Mouse (Mus musculus) ZHBTc4 (cell line): ENCODE results near the gene Polr3b.

ENCODE experiments used
- DNase-seq: peaks from one replicate; pipeline ENCODE4 v3.0.0-alpha.2; 2011; ENCODE audit warnings: low read depth, low spot score

The Polr3b gene

DNA sequence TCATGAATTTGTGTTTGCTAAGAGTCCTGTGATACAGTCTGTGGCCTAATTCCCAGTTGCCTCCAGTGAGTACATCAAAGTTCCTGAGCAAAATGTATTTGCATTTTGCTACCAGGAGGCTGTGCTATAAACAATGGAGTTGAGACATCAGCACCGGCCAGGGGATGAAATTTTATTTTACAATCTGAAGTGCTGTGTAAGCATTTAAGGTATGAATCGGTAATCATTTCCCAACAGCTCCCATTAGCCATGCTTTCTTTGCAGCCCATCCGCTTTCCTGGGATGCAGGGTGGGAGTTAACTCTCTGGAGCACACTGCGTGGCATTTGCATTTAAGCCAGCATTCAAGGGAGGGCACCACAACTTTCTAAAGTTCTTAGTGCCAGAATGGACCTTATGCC lies 88.1 kb downstream of the Polr3b start:
- DNase-seq = no peak

GRCm38 (mm10) chr10:84710827-84711226 lies 88.7 kb downstream of the Polr3b start:
- DNase-seq = no peak

DNA sequence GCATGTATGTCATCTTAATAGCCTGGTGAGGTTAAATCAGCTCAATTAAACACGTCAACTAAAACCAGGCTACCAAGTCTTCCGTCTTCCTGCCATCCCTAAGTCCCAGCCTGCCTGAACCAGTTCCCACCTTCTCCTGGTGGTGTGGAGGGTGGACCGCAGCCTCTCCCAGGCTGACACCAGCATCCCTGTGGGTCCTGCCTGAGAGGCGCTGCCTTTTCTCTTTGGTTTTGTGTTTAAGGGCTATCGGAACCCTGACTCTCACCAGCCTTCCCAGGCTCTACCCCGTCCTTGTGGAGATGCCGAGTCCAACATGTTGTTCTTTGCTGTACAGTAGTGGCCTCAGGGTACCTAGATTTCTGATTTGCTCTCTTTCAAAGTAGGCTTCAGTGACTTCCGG lies 89.4 kb downstream of the Polr3b start:
- peak; percentile 58 for DNase-seq

DNA sequence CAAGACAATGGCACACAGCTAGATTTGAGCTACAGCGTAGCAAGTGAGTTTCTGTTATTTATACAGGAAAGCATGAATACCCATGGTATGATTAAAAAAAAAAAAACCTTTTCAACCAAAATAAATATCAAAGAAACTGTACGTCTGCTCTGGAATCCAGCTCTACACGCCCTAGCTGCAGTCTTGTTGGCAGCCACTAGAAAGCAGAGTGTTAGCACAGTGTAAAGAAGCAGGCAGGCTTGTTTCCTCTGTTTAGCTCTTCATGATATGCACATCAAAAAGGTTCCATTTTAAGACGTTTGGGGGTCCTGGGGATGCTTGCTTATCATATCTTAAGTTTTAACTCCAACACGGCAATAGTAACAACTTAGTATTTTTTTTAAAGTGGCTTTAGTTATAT lies 89.8 kb downstream of the Polr3b start:
- no peak for DNase-seq

DNA sequence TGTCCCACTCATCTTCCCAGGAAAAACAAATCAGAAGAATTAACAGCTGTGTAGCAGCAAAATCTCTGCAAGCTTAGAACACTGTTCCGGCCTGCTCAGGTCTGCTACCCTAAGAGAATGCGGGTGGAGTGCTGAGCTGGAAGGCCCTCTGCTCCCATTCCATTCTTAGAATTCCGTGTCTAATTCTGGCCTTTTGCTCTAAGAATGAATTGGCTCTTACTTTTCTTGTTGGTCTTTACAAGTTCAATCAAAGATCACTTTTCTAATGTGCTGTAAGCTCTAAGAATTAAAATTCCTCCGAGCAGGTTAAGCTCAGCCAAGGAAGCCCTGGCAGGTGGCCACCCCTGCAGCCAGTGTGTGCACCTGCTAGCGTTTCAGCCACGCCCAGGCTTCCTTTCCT lies 90.4 kb downstream of the Polr3b start:
- peak; percentile 35 for DNase-seq

DNA sequence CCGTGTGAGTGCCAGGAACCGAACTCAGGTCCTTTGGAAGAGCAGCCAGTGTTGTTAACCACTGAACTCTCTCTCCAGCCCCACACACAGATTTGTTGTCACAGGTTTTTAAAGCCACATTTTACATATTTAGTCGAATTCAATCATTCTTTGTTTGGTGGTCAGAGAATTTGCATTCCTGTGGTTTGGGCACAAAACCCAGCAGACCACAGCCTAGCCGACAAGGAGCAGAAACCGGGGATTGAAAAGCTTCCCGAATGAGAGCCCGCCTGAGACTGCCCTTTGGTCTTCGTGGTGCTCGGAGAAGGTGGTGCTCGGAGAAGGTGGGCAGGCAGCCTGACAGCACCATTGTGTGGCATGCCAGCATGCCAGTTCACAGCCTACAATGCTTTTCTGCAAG lies 91.0 kb downstream of the Polr3b start:
- DNase-seq = no peak

DNA sequence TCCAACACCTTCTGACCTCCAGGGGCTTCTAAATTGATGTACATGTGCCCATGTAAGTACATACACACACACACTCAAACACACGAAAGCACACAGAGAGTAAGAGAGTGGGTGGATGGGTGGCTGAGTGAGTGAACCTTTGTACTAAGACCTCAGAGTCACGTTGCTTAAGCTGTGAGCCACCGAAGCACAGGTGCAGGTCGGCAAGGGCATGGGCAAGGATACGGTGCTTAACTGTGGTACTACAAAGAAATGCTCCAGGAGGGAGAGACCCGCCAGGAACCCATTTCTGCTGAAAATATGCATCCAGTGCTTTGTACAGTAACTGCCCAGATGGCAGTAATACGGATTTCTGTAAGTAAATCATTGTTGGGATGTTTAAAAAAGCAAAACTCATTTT lies 93.5 kb downstream of the Polr3b start:
- DNase-seq = no peak

GRCm38 (mm10) chr10:84716581-84716980 lies 94.5 kb downstream of the Polr3b start:
- no peak for DNase-seq

- DNase-seq = no peak
These were observed 100.6 kb downstream of the Polr3b start for GRCm38 (mm10) chr10:84722711-84723110.

- DNase-seq = no peak
These were observed 104.9 kb downstream of the Polr3b start for GRCm38 (mm10) chr10:84727005-84727404.

DNA sequence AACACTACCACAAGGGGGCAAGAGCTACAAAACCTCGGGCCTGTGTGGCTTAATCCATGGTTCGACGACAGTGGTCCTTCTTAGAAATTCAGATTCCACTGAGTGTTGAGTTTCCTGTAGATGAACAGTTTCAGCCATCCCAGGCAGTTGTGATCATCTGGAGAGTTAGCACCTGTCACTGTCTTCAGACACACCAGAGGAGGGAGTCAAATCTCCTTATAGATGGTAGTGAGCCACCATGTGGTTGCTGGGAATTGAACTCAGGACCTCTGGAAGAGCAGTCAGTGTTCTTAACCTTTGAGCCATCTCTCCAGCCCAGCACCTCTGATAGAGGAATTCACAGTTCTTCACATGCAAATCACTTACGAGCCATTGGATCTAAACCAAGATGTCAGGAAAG lies 105.7 kb downstream of the Polr3b start:
- peak; percentile 31 for DNase-seq

DNA sequence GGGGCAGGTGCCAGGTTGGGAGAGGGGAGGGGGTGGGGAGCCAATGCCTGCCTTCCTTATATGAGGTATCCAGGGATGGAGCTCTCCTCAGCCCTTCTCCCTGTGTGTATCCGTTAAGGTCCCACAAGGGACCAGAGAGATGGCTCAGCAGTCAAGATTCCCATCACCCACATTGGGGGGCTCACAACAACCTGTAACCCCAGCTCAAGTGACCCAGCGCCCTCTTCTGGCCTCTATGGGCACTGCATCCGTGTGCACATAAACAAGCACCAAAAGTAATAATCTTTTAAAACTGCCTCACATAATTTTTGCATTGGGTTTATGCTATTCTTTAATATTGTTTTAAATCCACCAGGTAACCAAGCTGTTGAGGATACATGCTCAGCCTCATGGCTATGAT lies 108.0 kb downstream of the Polr3b start:
- DNase-seq = peak; percentile 42

DNA sequence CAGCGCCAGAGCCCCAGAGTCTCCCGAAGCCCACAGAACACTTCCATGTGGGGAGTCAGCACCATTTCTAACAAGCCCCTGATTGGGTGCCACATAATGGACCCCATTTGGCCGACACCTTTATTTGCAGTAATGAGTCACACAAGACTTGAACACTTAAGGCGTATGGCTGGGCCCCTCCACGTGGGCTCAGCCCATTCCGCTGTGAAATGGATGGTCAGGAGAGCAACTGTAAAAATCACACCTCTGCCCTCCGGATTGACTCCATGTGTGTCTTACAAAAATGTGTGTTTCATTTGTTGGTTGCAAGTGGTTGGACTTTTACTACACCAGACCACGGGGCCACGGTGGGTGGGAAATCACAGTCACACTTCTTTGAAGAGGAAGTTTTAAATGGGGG lies 108.9 kb downstream of the Polr3b start:
- DNase-seq = no peak

- DNase-seq = no peak
These were observed 111.4 kb downstream of the Polr3b start for GRCm38 (mm10) chr10:84733511-84733910.

DNA sequence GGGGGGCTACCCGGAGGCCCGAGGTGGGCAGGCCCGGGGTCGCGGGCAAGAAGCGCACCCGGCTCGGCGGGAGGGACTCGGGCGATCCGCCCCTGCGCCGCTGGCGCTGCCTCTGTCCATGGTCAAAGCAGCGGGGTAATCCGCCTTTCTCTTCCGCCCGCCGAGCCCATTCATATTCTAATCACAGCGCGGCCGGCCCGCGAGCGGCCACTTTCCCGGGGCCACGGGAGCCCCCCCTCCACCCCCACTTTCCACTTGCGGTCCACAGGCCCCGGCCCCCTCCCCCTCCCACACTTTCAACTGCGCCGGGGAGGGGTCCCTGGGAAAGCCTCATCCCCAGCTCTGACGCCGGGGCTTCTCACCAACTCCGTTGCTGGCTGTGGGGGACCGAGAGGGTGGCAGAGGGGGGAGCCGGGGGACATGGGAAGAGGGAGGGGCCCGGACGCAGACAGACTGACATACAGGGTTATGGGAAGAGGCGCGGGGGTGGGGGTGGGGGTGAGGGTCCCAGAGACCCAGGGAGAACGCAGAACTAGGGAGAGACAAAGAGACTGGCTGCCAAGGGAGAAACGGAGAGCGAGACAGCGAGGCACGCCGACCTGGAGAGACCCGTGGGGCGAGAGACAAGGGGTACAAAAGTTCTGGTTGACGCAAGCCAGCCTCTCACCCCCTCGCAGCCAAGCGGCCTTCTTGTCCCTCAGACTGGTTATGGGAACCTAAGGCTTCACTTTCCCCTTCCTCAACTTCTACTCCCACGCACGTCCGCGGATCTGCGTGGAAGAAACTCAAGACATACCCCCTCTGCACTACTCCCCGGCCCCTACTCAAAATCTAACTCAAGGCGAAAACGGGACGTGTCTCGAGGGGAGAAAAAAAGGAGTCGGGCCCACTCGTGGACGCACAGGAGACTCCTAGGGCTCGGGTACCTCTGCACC lies 133.0 kb downstream of the Polr3b start:
- DNase-seq = peak; percentile 71

DNA sequence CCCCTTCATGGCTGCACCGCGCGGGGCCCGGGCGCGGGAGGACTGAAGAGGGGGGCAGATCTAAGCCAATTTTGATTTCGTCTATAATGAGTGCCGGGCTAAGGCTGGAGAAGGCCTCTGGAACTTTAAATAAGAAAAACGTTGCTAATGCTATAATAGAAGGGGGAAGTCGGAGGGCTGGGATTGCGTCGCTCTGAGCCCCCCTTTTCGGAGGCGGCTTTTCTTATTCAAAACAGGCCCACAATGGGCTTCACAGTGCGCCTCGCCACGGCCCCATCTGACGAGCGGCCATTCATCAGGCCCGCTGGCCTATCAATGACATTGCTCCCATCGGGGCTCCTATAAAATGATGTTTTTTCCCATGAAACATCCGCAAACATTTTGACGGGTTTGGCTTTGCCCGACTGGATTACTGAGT lies 133.7 kb downstream of the Polr3b start, which contains the start of gene Rfx4:
Rfx4 (plus strand) TSS at position 277 of the 418 bp plus-strand sequence.
- DNase-seq = peak; percentile 44

GRCm38 (mm10) chr10:84756435-84757095 lies 134.5 kb downstream of the Polr3b start:
- peak; percentile 76 for DNase-seq

DNA sequence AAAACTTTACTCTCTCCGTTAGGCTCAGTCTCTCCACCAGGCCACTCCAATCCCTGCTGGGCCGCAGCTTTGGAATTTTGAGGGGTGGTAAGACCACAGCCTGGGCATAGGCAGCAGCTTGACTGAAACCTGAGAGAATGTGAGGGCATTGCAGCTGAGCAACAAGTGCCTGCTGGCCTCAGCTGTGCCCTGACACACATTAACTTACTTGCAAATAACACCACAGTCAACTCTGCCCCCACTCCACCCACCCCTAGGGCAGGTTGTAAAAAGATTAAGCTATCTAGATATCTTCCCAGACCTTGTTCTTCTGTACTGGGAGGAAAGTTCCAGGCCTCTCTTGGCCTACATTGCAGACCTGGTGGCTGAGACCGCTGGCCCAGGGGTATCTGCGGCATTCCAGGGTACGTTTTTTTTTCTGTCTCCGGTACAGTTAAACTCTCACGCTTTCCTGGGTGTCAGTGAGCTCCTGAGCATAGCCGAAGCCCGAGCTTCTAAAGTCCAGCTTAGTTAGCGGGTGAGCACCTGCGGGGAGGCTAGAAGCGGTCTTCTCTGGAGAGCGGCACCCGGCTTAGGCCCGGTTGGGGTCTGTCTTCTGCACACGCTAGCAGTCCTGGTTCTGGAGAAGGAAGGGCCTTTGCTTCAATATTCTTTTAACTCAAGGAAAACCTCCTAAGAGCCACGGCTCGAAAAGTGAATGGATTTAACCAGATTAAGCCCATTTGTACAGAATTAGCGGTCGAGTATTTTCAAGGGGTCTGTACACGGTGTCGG lies 135.5 kb downstream of the Polr3b start:
- DNase-seq = peak; percentile 45

- DNase-seq = no peak
These were observed 136.0 kb downstream of the Polr3b start for GRCm38 (mm10) chr10:84758200-84758468.

DNA sequence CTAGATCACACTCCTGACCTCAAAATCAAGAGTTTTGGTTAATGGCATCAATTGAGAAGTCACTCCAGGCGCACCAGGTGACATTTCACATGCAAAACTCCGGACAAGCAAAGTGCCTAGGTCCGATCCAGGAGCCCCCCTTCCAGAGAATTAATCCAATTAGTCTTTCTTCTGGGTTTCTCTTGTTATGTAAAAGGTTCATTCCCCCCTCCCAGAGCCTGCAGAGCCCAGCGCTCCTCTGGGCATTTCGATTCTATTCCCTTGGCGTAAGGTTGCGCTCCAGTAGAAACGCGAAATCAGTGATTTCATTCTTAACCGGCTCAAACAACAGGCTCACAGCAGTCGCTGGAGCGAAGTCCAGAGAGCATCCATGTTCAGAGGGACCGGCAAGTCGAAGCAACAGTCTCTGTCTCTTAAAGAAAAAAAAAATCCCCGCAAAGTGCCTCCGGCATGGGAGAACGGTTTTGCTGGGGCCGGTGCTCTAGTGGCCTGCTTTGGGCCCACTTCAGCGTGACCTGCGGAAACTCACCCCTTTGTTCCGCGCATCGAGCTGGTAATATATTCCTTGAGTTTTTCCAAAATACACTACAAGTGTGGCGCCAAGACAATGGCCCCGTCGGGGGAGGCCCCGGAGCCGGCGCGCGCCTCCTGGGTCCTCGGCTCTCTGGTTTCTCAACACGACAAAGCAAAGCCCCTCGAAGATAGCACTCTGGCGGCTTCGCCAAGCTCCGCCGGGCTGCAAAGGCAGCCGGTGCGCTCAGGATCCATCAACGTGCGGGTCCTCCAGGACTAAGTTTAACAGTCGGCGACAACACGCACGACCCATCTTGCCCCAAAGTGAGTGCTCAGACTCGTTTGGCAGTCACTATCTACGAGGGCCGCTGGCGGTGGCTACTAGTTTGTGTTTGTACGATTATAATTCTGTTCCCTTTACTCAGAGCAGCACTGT lies 136.7 kb downstream of the Polr3b start:
- DNase-seq = peak; percentile 61

DNA sequence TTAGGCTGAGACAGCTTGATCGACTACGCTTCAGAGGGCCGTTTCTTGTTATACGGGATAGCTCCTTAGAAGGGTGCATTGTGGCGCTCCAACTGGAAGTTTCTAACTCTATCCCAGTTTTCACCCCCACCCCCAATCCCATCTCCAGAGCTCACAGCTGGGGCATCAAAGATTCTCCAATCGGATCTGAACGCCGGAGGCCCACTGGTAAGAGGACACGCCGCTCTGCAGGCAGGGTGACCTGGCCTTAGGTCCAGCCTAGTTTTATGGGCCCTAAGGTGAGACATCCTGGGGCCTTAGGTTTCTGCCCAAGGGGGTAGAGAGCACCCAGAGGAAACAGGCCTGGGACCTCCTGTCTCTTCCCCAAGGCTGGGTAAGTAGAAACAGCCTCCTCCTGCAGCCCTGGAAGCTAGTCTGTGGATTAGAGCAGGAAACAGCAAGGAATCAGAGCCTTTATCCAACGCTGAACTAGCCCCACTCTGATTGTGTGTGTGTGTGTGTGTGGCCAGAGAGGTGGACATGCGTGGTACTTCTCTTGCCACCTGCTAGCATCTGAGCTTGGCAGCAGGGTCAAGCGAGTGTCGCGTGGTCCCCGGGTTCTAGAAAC lies 137.5 kb downstream of the Polr3b start:
- no peak for DNase-seq
